Mouse (Mus musculus) adrenal gland, postnatal 0 days (tissue): Measurements from ENCODE around the gene Olfr681. TPM values are rescaled to one million over a fixed set of nuclear protein-coding genes. Genes with fewer than 3 reads are reported as not detected.

Experiments used
- polyA plus RNA-seq: library from polyadenylated mRNA; unstranded; fragments of >200 nt; fragmentation: Nextera tagmentation; extraction: Ambion mirVana; gene quantifications from 2 replicates; pipeline ENCODE4 v1.2.1, GENCODE M21; 2015

Olfr681 gene
- not detected in 2 replicates for polyA plus RNA-seq

GRCm38 (mm10) chr7:105116536-105116935 is at the start of gene Olfr681:
Gene Olfr681, plus strand, starts transcription at chr7:105116836.

GRCm38 (mm10) chr7:105080905-105081304 is 35.7 kb upstream of the Olfr681 start, which contains the start of gene Olfr679:
Gene Olfr679, plus strand, starts transcription at chr7:105081205.

GRCm38 (mm10) chr7:105092717-105093116 is 23.9 kb upstream of the Olfr681 start, which contains the start of gene Olfr680-ps1:
Gene Olfr680-ps1, minus strand, starts transcription at chr7:105092817.

GRCm38 (mm10) chr7:105146912-105147311 is 30.3 kb downstream of the Olfr681 start, which contains the start of gene Olfr683:
Gene Olfr683, minus strand, starts transcription at chr7:105147012.

GRCm38 (mm10) chr7:105163553-105163952 is 46.9 kb downstream of the Olfr681 start, which contains the start of gene Olfr684:
Gene Olfr684, minus strand, starts transcription at chr7:105163653.

Other genes with a start within 250 kb of the Olfr681 start
- not detected in 2 replicates for gene Olfr665, start 238.8 kb upstream of the Olfr681 start, polyA plus RNA-seq
- not detected in 2 replicates for gene Olfr666, start 220.9 kb upstream of the Olfr681 start, polyA plus RNA-seq
- gene Olfr667, start 195.4 kb upstream of the Olfr681 start, polyA plus RNA-seq = not detected in 2 replicates
- gene Olfr668, start 188.8 kb upstream of the Olfr681 start, polyA plus RNA-seq = not detected in 2 replicates
- not detected in 2 replicates for gene Olfr669, start 182.6 kb upstream of the Olfr681 start, polyA plus RNA-seq
- not detected in 2 replicates for gene Olfr670, start 154.2 kb upstream of the Olfr681 start, polyA plus RNA-seq
- gene Olfr671, start 137.7 kb upstream of the Olfr681 start, polyA plus RNA-seq = not detected in 2 replicates
- gene Olfr672, start 114.8 kb upstream of the Olfr681 start, polyA plus RNA-seq = not detected in 2 replicates
- not detected in 2 replicates for gene Olfr675, start 88.4 kb upstream of the Olfr681 start, polyA plus RNA-seq
- gene Olfr676, start 84.1 kb upstream of the Olfr681 start, polyA plus RNA-seq = not detected in 2 replicates
- not detected in 2 replicates for gene Olfr677, start 65.5 kb upstream of the Olfr681 start, polyA plus RNA-seq
- not detected in 2 replicates for gene Olfr678, start 52.4 kb upstream of the Olfr681 start, polyA plus RNA-seq
- not detected in 2 replicates for gene Olfr679, start 35.6 kb upstream of the Olfr681 start, polyA plus RNA-seq
- gene Olfr680-ps1, start 24.0 kb upstream of the Olfr681 start, polyA plus RNA-seq = not detected in 2 replicates
- not detected in 2 replicates for gene Olfr683, start 30.2 kb downstream of the Olfr681 start, polyA plus RNA-seq
- not detected in 2 replicates for gene Olfr684, start 46.8 kb downstream of the Olfr681 start, polyA plus RNA-seq
- gene Olfr685, start 69.2 kb downstream of the Olfr681 start, polyA plus RNA-seq = not detected in 2 replicates
- gene Olfr686, start 90.6 kb downstream of the Olfr681 start, polyA plus RNA-seq = not detected in 2 replicates
- gene Olfr688, start 171.3 kb downstream of the Olfr681 start, polyA plus RNA-seq = not detected in 2 replicates
- not detected in 2 replicates for gene Olfr689, start 194.3 kb downstream of the Olfr681 start, polyA plus RNA-seq
- not detected in 2 replicates for gene Olfr690, start 217.3 kb downstream of the Olfr681 start, polyA plus RNA-seq
- gene Olfr691, start 225.4 kb downstream of the Olfr681 start, polyA plus RNA-seq = not detected in 2 replicates